Mouse (Mus musculus): ENCODE results near the gene Rasgrf2.

GRCm38 (mm10) chr13:91884714-91885386, 246.6 kb downstream of the Rasgrf2 start:
- TF ChIP-seq CTCF (IDR thresholded peaks at IDR 0.05 in 2 of 3, conservative IDR thresholded peaks at IDR 0.05 in 1 of 3; ENCODE audit: control insufficient read depth in 1 of 3, insufficient read depth in 1 of 3, low read depth in 2 of 3, low read length in 3 of 3, poor library complexity in 1 of 3, severe bottlenecking in 1 of 3): no peak
- no peak for TF ChIP-seq POLR2A (IDR thresholded peaks at IDR 0.05; ENCODE audit: control insufficient read depth in 1 of 2, insufficient read depth in 1 of 2, low read depth in 1 of 2, low read length in 2 of 2, poor library complexity in 1 of 2)
- TF ChIP-seq HCFC1 (IDR thresholded peaks at IDR 0.05; ENCODE audit: low read depth, low read length): no peak
